Mouse (Mus musculus) MEL (cell line): ENCODE data around the gene Bcas3. TPM values are rescaled to one million over a fixed set of nuclear protein-coding genes. Genes with fewer than 3 reads are reported as not detected.

Experiments
- DNase-seq: peaks from one replicate; pipeline ENCODE4 v3.0.0; 2011; ENCODE audit warnings: low read depth, low spot score
- H3K27ac ChIP-seq: 2 replicates; pipeline ENCODE4 v1.5.1; 2012; ENCODE audit warnings: low read depth, mild to moderate bottlenecking, control low read depth, low read length, moderate library complexity; ENCODE audit not compliant: control insufficient read depth
- H3K27me3 ChIP-seq, 2 experiments: fragments of 150-350 bp in 1 of 2; sonication (generic) in 1 of 2; 2 replicates each; pipeline ENCODE4 v1.6.1; 2012; ENCODE audit warnings: low read length in 2 of 2, mild to moderate bottlenecking in 2 of 2, improper control_type of control experiment in 1 of 2, moderate library complexity in 1 of 2; ENCODE audit not compliant: insufficient read depth in 2 of 2, control insufficient read depth in 1 of 2
- H3K36me3 ChIP-seq, 2 experiments: 2 replicates each; pipeline ENCODE4 v1.6.1; 2012 to 2014; ENCODE audit warnings: low read length in 2 of 2, improper control_type of control experiment in 1 of 2, inconsistent platforms in 1 of 2, mild to moderate bottlenecking in 1 of 2; ENCODE audit not compliant: insufficient read depth in 2 of 2, control insufficient read depth in 1 of 2
- H3K4me1 ChIP-seq, 2 experiments: fragments of 150-350 bp in 1 of 2; sonication (generic) in 1 of 2; 2 replicates each; pipeline ENCODE4 v1.6.1; 2012; ENCODE audit warnings: low read length in 2 of 2, improper control_type of control experiment in 1 of 2, mild to moderate bottlenecking in 1 of 2; ENCODE audit not compliant: insufficient read depth in 2 of 2, control insufficient read depth in 1 of 2
- H3K4me3 ChIP-seq, 2 experiments: fragments of 150-350 bp in 1 of 2; sonication (generic) in 1 of 2; 2 replicates each; pipeline ENCODE4 v1.5.1; 2012; ENCODE audit warnings: low read depth in 2 of 2, low read length in 2 of 2, mild to moderate bottlenecking in 2 of 2, moderate library complexity in 2 of 2, control low read depth in 1 of 2, improper control_type of control experiment in 1 of 2; ENCODE audit not compliant: control insufficient read depth in 1 of 2, insufficient read depth in 1 of 2
- H3K79me2 ChIP-seq: 2 replicates; pipeline ENCODE4 v1.6.1; 2012; ENCODE audit warnings: mild to moderate bottlenecking, low read length, moderate library complexity; ENCODE audit not compliant: control insufficient read depth, poor library complexity, insufficient read depth
- H3K9ac ChIP-seq: 2 replicates; pipeline ENCODE4 v1.6.1; 2012; ENCODE audit warnings: low read depth, mild to moderate bottlenecking, control low read depth, low read length, moderate library complexity; ENCODE audit not compliant: control insufficient read depth, poor library complexity, severe bottlenecking
- H3K9me3 ChIP-seq: fragments of 150-350 bp; sonication (generic); replicated peaks from 2 replicates; pipeline ENCODE4 v1.6.1; 2012; ENCODE audit warnings: mild to moderate bottlenecking, low read length, improper control_type of control experiment, moderate library complexity; ENCODE audit not compliant: insufficient read depth
- BHLHE40 ChIP-seq: IDR thresholded peaks from 2 replicates; pipeline ENCODE4 v1.6.1; 2012; ENCODE audit warnings: low read depth, mild to moderate bottlenecking, inconsistent platforms, low read length, improper control_type of control experiment, borderline replicate concordance
- CHD2 ChIP-seq: IDR thresholded peaks from 2 replicates; pipeline ENCODE4 v1.6.1; 2011; ENCODE audit warnings: low read length, improper control_type of control experiment
- CTCF ChIP-seq, 3 experiments: IDR thresholded peaks in 2 of 3; conservative IDR thresholded peaks in 1 of 3; 2 replicates each; pipeline ENCODE4 v1.5.1; 2011 to 2012; ENCODE audit warnings: low read length in 3 of 3, low read depth in 2 of 3, mild to moderate bottlenecking in 2 of 3, improper control_type of control experiment in 1 of 3, inconsistent platforms in 1 of 3, mixed read lengths in 1 of 3, moderate library complexity in 1 of 3; ENCODE audit not compliant: control insufficient read depth in 1 of 3, insufficient read depth in 1 of 3, poor library complexity in 1 of 3, severe bottlenecking in 1 of 3
- ELF1 ChIP-seq: IDR thresholded peaks from 2 replicates; pipeline ENCODE4 v1.6.1; 2014; ENCODE audit warnings: low read depth, mild to moderate bottlenecking, inconsistent platforms, low read length, improper control_type of control experiment, moderate library complexity
- EP300 ChIP-seq, 2 experiments: IDR thresholded peaks; 2 replicates each; pipeline ENCODE4 v1.6.1; 2011; ENCODE audit warnings: improper control_type of control experiment in 2 of 2, low read length in 2 of 2, low read depth in 1 of 2, mild to moderate bottlenecking in 1 of 2
- ETS1 ChIP-seq: IDR thresholded peaks from 2 replicates; pipeline ENCODE4 v1.6.1; 2012; ENCODE audit warnings: low read depth, mild to moderate bottlenecking, inconsistent platforms, low read length, improper control_type of control experiment, moderate library complexity
- GABPA ChIP-seq: IDR thresholded peaks from 2 replicates; pipeline ENCODE4 v1.6.1; 2012; ENCODE audit warnings: low read depth, mild to moderate bottlenecking, inconsistent platforms, low read length, improper control_type of control experiment, moderate library complexity
- GATA1 ChIP-seq: IDR thresholded peaks from 2 replicates; pipeline ENCODE4 v1.6.1; 2011; ENCODE audit warnings: low read depth, low read length, improper control_type of control experiment
- JUND ChIP-seq: IDR thresholded peaks from 2 replicates; pipeline ENCODE4 v1.6.1; 2011; ENCODE audit warnings: low read depth, mild to moderate bottlenecking, improper control_type of control experiment, low read length
- MAFK ChIP-seq: IDR thresholded peaks from 2 replicates; pipeline ENCODE4 v1.6.1; 2011; ENCODE audit warnings: low read depth, mild to moderate bottlenecking, low read length, improper control_type of control experiment, borderline replicate concordance
- MXI1 ChIP-seq: IDR thresholded peaks from 2 replicates; pipeline ENCODE4 v1.6.1; 2011; ENCODE audit warnings: mild to moderate bottlenecking, low read depth, low read length, improper control_type of control experiment
- MYB ChIP-seq: IDR thresholded peaks from 2 replicates; pipeline ENCODE4 v1.6.1; 2011; ENCODE audit warnings: mild to moderate bottlenecking, low read depth, low read length, improper control_type of control experiment
- MYC ChIP-seq: IDR thresholded peaks from 2 replicates; pipeline ENCODE4 v1.6.1; 2011; ENCODE audit warnings: low read depth, mild to moderate bottlenecking, low read length, improper control_type of control experiment, moderate library complexity
- NELFE ChIP-seq: IDR thresholded peaks from 2 replicates; pipeline ENCODE4 v1.6.1; 2011; ENCODE audit warnings: low read depth, low read length, improper control_type of control experiment
- POLR2AphosphoS2 ChIP-seq: IDR thresholded peaks from 2 replicates; pipeline ENCODE4 v1.6.1; 2011; ENCODE audit warnings: low read length, improper control_type of control experiment
- RAD21 ChIP-seq: IDR thresholded peaks from 2 replicates; pipeline ENCODE4 v1.6.1; 2011; ENCODE audit warnings: mild to moderate bottlenecking, low read depth, low read length, improper control_type of control experiment
- RCOR1 ChIP-seq: IDR thresholded peaks from 2 replicates; pipeline ENCODE4 v1.6.1; 2012; ENCODE audit warnings: low read depth, mild to moderate bottlenecking, inconsistent platforms, low read length, improper control_type of control experiment
- SIN3A ChIP-seq: IDR thresholded peaks from 2 replicates; pipeline ENCODE4 v1.6.1; 2012; ENCODE audit warnings: low read length, improper control_type of control experiment, inconsistent platforms
- SMC3 ChIP-seq: IDR thresholded peaks from 2 replicates; pipeline ENCODE4 v1.6.1; 2011; ENCODE audit warnings: low read depth, low read length, improper control_type of control experiment
- TAL1 ChIP-seq: IDR thresholded peaks from 2 replicates; pipeline ENCODE4 v1.6.1; 2012; ENCODE audit warnings: mild to moderate bottlenecking, inconsistent platforms, low read length, moderate library complexity, mixed read lengths
- TBP ChIP-seq: IDR thresholded peaks from 2 replicates; pipeline ENCODE4 v1.8.0; 2011; ENCODE audit warnings: low read depth, low read length, improper control_type of control experiment
- TCF12 ChIP-seq: IDR thresholded peaks from 2 replicates; pipeline ENCODE4 v1.6.1; 2014; ENCODE audit warnings: low read depth, mild to moderate bottlenecking, inconsistent platforms, low read length, improper control_type of control experiment, moderate library complexity
- UBTF ChIP-seq: IDR thresholded peaks from 2 replicates; pipeline ENCODE4 v1.6.1; 2012; ENCODE audit warnings: low read depth, mild to moderate bottlenecking, inconsistent platforms, low read length, improper control_type of control experiment, moderate library complexity, borderline replicate concordance; ENCODE audit not compliant: insufficient read depth
- USF1 ChIP-seq: IDR thresholded peaks from 2 replicates; pipeline ENCODE4 v1.6.1; 2014; ENCODE audit warnings: low read depth, mild to moderate bottlenecking, inconsistent platforms, low read length, improper control_type of control experiment, moderate library complexity
- USF2 ChIP-seq, 2 experiments: IDR thresholded peaks; 2 replicates each; pipeline ENCODE4 v1.6.1; 2011 to 2012; ENCODE audit warnings: improper control_type of control experiment in 2 of 2, low read length in 2 of 2, borderline replicate concordance in 1 of 2, inconsistent platforms in 1 of 2, low read depth in 1 of 2, mild to moderate bottlenecking in 1 of 2; ENCODE audit not compliant: insufficient read depth in 1 of 2
- ZC3H11A ChIP-seq: IDR thresholded peaks from 2 replicates; pipeline ENCODE4 v1.6.1; 2012; ENCODE audit warnings: low read depth, mild to moderate bottlenecking, inconsistent platforms, low read length, improper control_type of control experiment
- ZKSCAN1 ChIP-seq: IDR thresholded peaks from 2 replicates; pipeline ENCODE4 v1.6.1; 2012; ENCODE audit warnings: low read depth, mild to moderate bottlenecking, inconsistent platforms, low read length, improper control_type of control experiment, moderate library complexity
- ZMIZ1 ChIP-seq: IDR thresholded peaks from 2 replicates; pipeline ENCODE4 v1.6.1; 2012; ENCODE audit warnings: low read depth, mild to moderate bottlenecking, inconsistent platforms, low read length, improper control_type of control experiment, moderate library complexity
- ZNF384 ChIP-seq: IDR thresholded peaks from 2 replicates; pipeline ENCODE4 v1.6.1; 2012; ENCODE audit warnings: low read depth, mild to moderate bottlenecking, inconsistent platforms, low read length, improper control_type of control experiment
- polyA plus RNA-seq, 2 experiments: library from polyadenylated mRNA; stranded (reverse) in 1 of 2; unstranded in 1 of 2; fragments of >175 nt in 1 of 2; fragments of >200 nt in 1 of 2; gene quantifications; 2 replicates each; pipeline versions ENCODE4 v1.2.1 to v1.2.4; 2012; ENCODE audit warnings: low replicate concordance in 2 of 2, low read depth in 1 of 2; ENCODE audit not compliant: insufficient read length in 2 of 2, insufficient read depth in 1 of 2, missing spikeins in 1 of 2
- total RNA-seq: library from RNA; depleted of rRNA; stranded (reverse); fragments of 300-350 nt; gene quantifications from 2 replicates; pipeline ENCODE4 v1.2.3, GENCODE M21; 2012

Bcas3 gene
- total and polyA plus RNA-seq, 3 experiments = 8.6 to 14.7 TPM; not detected in 1

- no peak for TF ChIP-seq EP300 (IDR thresholded peaks at IDR 0.05; ENCODE audit: low read depth in 1 of 2, low read length in 2 of 2)
Observed at GRCm38 (mm10) chr11:85547966-85548365, 195.0 kb downstream of the Bcas3 start (continued).

DNA sequence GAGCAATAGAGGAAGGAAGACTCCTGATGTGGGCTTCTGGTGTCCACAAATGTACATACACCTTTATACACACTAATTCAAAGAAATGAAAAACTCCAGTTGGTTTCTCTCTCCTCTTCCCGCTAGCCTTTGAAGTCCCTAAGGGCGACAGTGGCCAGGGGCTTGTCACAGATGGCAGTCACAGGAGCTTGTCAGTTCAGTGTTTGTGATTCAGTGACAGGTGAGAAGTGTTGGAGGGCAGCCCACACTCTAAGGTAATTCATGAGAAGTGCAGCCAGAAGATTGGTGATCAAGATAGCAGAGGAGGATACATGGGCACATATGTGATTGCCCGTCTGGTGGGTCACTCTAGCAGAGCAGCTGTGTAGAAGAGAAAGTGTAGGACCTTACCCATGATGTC lies 196.7 kb downstream of the Bcas3 start:
- DNase-seq = no peak
- no peak overlapping the region for H3K4me3 ChIP-seq
- H3K9ac ChIP-seq = no peak overlapping the region
- no peaks in the 10 kb centered on the region for H3K79me2 ChIP-seq
- H3K36me3 ChIP-seq = no peaks in the 10 kb centered on the region; a peak in 1 of 4 replicates
- H3K4me1 ChIP-seq = peaks cover 0 to 2% of the 10 kb centered on the region in 2 experiments; a peak in 2 of 4 replicates
- TF ChIP-seq GATA1 = no peak
- no peak for TF ChIP-seq MAFK
- no peak for TF ChIP-seq TBP
- no peak for TF ChIP-seq SIN3A
- TF ChIP-seq RAD21 = no peak
- no peak for TF ChIP-seq NELFE
- no peak for TF ChIP-seq ZNF384
- no peaks in the 10 kb centered on the region for H3K9me3 ChIP-seq
- H3K27ac ChIP-seq = no peak overlapping the region
- no peaks in the 10 kb centered on the region for H3K27me3 ChIP-seq

GRCm38 (mm10) chr11:85555066-85555465 lies 202.1 kb downstream of the Bcas3 start:
- Histone ChIP-seq H3K4me1 (peaks cover 0 to 13% of the 10 kb centered on the region in 2 experiments; a peak in 3 of 4 replicates), H3K4me3 (no peak overlapping the region), H3K79me2 (no peaks in the 10 kb centered on the region), H3K9ac (no peak overlapping the region), H3K27me3 (no peaks in the 10 kb centered on the region), H3K9me3 (no peaks in the 10 kb centered on the region), H3K27ac (no peak overlapping the region), H3K36me3 (peaks cover 0 to 10% of the 10 kb centered on the region in 2 experiments; a peak in 2 of 4 replicates)
- DNase-seq = peak; percentile 56
- no peak for TF ChIP-seq GABPA
- 0 out of 2 replicates have a peak, but pooled peaks have one; percentile 29 for TF ChIP-seq BHLHE40
- TF ChIP-seq ZC3H11A = no peak
- TF ChIP-seq ETS1 = peak; percentile 82
- TF ChIP-seq NELFE = no peak
- peak; percentile 54; the same call in 1 of the 2 replicates for TF ChIP-seq MYC
- TF ChIP-seq MXI1 = no peak
- TF ChIP-seq SMC3 = no peak
- TF ChIP-seq TAL1 = peak; percentile 59
- no peak for TF ChIP-seq USF2 (IDR thresholded peaks at IDR 0.05; ENCODE audit: borderline replicate concordance in 1 of 2, insufficient read depth in 1 of 2, low read depth in 1 of 2, low read length in 2 of 2)
- no peak for TF ChIP-seq MAFK
- TF ChIP-seq RAD21 = no peak
- TF ChIP-seq RCOR1 = 0 out of 2 replicates have a peak, but pooled peaks have one; percentile 31
- no peak for TF ChIP-seq TBP
- TF ChIP-seq GATA1 = peak; percentile 88
- TF ChIP-seq MYB = no peak
- no peak for TF ChIP-seq ZMIZ1
- no peak for TF ChIP-seq UBTF
- peak; percentile 65 for TF ChIP-seq TCF12
- peak; percentile 80 to 84 for TF ChIP-seq EP300 (IDR thresholded peaks at IDR 0.05; ENCODE audit: low read depth in 1 of 2, low read length in 2 of 2)
- TF ChIP-seq USF1 = no peak
- TF ChIP-seq JUND = no peak
- no peak for TF ChIP-seq POLR2AphosphoS2
- no peak for TF ChIP-seq CHD2
- no peak for TF ChIP-seq ELF1
- TF ChIP-seq CTCF (IDR thresholded peaks at IDR 0.05 in 2 of 3, conservative IDR thresholded peaks at IDR 0.05 in 1 of 3; ENCODE audit: control insufficient read depth in 1 of 3, insufficient read depth in 1 of 3, low read depth in 2 of 3, low read length in 3 of 3, poor library complexity in 1 of 3, severe bottlenecking in 1 of 3) = no peak
- TF ChIP-seq ZKSCAN1 = no peak
